Mouse (Mus musculus) stomach, postnatal 0 days (tissue): ENCODE results near the gene Zbtb16. TPM values are rescaled to one million over a fixed set of nuclear protein-coding genes. Genes with fewer than 3 reads are reported as not detected.

Experiments
- ATAC-seq: fragments of 200-750 bp; cut with Nextera tagmentation; 2 replicates; pipeline ENCODE4 v1.8.0; 2017; ENCODE audit not compliant: low FRiP score, low TSS enrichment
- DNase-seq: peaks from one replicate; pipeline ENCODE4 v3.0.0-alpha.2; 2016; ENCODE audit warnings: low spot score
- H3K27ac ChIP-seq: fragments of 300-500 bp; sonication (generic); replicated peaks from 2 replicates; pipeline ENCODE4 v1.5.1; 2014; ENCODE audit warnings: mild to moderate bottlenecking, control low read depth
- H3K27me3 ChIP-seq: fragments of 300-500 bp; sonication (generic); 2 replicates; pipeline ENCODE4 v1.6.1; 2014; ENCODE audit warnings: low read length; ENCODE audit not compliant: control insufficient read depth, insufficient read depth
- H3K36me3 ChIP-seq: fragments of 300-500 bp; sonication (generic); 2 replicates; pipeline ENCODE4 v1.6.1; 2014; ENCODE audit warnings: low read length, mixed read lengths; ENCODE audit not compliant: control insufficient read depth, insufficient read depth
- H3K4me1 ChIP-seq: fragments of 300-500 bp; sonication (generic); replicated peaks from 2 replicates; pipeline ENCODE4 v1.6.1; 2014; ENCODE audit warnings: antibody characterized with exemption; ENCODE audit not compliant: control insufficient read depth, insufficient read depth
- H3K4me2 ChIP-seq: fragments of 300-500 bp; sonication (generic); replicated peaks from 2 replicates; pipeline ENCODE4 v1.6.1; 2014; ENCODE audit warnings: low read depth, mild to moderate bottlenecking, control low read depth, moderate library complexity
- H3K4me3 ChIP-seq: fragments of 300-500 bp; sonication (generic); 2 replicates; pipeline ENCODE4 v1.5.1; 2014; ENCODE audit warnings: low read depth, low read length, control low read depth
- H3K9ac ChIP-seq: fragments of 300-500 bp; sonication (generic); 2 replicates; pipeline ENCODE4 v1.6.1; 2014; ENCODE audit warnings: mild to moderate bottlenecking, low read length, control low read depth, mixed read lengths
- H3K9me3 ChIP-seq: fragments of 300-500 bp; sonication (generic); 2 replicates; pipeline ENCODE4 v1.6.1; 2016; ENCODE audit warnings: low read length; ENCODE audit not compliant: control insufficient read depth
- CTCF ChIP-seq: IDR thresholded peaks from 2 replicates; pipeline ENCODE4 v1.5.1; 2016; ENCODE audit warnings: antibody characterized with exemption, low read depth, mild to moderate bottlenecking, moderate library complexity
- EP300 ChIP-seq: optimal IDR thresholded peaks from 2 replicates; pipeline ENCODE3; 2016; ENCODE audit warnings: antibody characterized with exemption
- WGBS: fragments of 180-500 bp; shearing (Covaris S2); extraction: QIAGEN DNeasy Blood & Tissue Kit; methylation state at CpG from one replicate; pipeline ENCODE4 v1.1.7; 2014; 5-methylcytosine and 5-hydroxymethylcytosine counted together
- polyA plus RNA-seq: library from polyadenylated mRNA; unstranded; fragments of >200 nt; fragmentation: Nextera tagmentation; extraction: Ambion mirVana; gene quantifications from 2 replicates; pipeline ENCODE4 v1.2.1, GENCODE M21; 2015

The Zbtb16 gene
- polyA plus RNA-seq, 1 experiment from 2014 or later = 1.7 TPM

DNA sequence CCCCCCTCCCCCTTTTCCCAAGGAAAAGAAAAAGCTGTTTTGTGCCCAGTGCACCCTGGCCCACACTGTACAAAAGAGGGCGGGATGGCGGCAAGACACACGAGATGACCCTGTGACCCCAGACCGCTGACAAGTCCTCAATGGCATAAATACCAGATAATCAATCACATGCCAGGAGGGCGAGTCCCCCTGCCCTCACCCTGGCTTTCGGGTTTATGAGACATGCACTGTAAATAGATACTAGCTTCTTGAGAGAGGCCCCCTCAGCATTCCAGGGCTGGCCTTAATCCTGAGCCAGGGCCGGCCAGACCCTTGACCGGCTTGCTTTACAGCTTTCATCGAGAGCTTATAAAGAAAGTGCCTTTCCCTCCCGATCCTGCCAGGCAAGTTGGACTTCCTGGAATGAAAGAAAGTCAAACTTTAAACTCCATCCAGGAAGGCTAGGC is 141.4 kb downstream of the Zbtb16 start:
- Histone ChIP-seq H3K4me2 (0 out of 2 replicates have a peak overlapping the region, but pooled peaks have one; percentile 11), H3K27ac (peak overlapping the region; percentile 49), H3K36me3 (no peaks in the 10 kb centered on the region), H3K27me3 (no peaks in the 10 kb centered on the region), H3K9me3 (no peaks in the 10 kb centered on the region), H3K9ac (peak overlapping the region; percentile 41; the same call in 1 of the 2 replicates), H3K4me3 (no peak overlapping the region), H3K4me1 (peaks cover 3% of the 10 kb centered on the region; the same call in 1 of the 2 replicates)
- WGBS = 16% methylated on average over 10 of the region's 10 CpGs
- DNase-seq (peak; percentile 59), ATAC-seq (peak; percentile 64; the same call in 1 of the 2 replicates)
- TF ChIP-seq EP300 (no peak), CTCF (no peak)

DNA sequence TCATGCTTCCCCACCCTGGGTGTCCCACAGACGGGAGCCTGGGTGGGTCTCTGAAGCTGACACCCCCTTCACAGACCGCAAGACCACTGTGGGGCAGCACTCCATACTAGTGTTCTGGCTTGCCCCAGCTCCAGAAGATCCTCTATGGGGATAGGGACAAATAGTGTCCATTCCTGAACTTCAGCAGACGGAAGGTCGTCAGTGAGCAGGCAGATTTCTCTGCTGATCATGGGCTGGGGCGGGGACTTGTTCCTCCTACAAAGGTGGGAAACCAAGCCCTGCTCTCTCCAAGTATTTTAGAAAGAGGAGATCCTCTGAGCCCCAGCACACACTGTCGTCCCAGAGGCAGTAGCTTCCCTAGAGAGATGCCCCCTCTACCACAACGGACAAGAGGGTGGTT is 142.3 kb downstream of the Zbtb16 start:
- Histone ChIP-seq H3K27ac (no peak overlapping the region), H3K27me3 (no peaks in the 10 kb centered on the region), H3K4me1 (peaks cover 3% of the 10 kb centered on the region; the same call in 1 of the 2 replicates), H3K4me2 (no peak overlapping the region), H3K9ac (no peak overlapping the region), H3K4me3 (no peak overlapping the region), H3K36me3 (no peaks in the 10 kb centered on the region), H3K9me3 (no peaks in the 10 kb centered on the region)
- DNase-seq = no peak
- TF ChIP-seq CTCF = no peak
- no peak for TF ChIP-seq EP300
- 67% methylated on average over 7 of the region's 7 CpGs for WGBS
- ATAC-seq = no peak

DNA sequence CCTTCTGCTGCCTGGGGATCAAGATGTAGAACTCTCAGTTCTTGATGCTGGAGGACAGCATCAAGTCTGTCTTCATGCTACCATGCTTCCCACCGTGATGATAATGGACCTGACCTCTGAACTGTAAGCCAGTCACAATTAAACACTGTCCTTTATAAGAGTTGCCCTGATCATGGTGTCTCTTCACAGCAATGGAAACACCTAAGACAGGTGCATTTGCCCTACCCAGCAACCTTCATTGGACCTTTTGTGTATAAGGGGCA is 146.4 kb downstream of the Zbtb16 start:
- ATAC-seq (no peak), DNase-seq (no peak)
- 73% methylated on average over 1 of the region's 1 CpGs for WGBS
- Histone ChIP-seq H3K9ac (no peak overlapping the region), H3K36me3 (no peaks in the 10 kb centered on the region), H3K4me2 (no peak overlapping the region), H3K9me3 (no peaks in the 10 kb centered on the region), H3K4me3 (no peak overlapping the region), H3K27me3 (no peaks in the 10 kb centered on the region), H3K4me1 (no peaks in the 10 kb centered on the region; the same call in 1 of the 2 replicates), H3K27ac (no peak overlapping the region)
- TF ChIP-seq EP300 = no peak
- no peak for TF ChIP-seq CTCF

DNA sequence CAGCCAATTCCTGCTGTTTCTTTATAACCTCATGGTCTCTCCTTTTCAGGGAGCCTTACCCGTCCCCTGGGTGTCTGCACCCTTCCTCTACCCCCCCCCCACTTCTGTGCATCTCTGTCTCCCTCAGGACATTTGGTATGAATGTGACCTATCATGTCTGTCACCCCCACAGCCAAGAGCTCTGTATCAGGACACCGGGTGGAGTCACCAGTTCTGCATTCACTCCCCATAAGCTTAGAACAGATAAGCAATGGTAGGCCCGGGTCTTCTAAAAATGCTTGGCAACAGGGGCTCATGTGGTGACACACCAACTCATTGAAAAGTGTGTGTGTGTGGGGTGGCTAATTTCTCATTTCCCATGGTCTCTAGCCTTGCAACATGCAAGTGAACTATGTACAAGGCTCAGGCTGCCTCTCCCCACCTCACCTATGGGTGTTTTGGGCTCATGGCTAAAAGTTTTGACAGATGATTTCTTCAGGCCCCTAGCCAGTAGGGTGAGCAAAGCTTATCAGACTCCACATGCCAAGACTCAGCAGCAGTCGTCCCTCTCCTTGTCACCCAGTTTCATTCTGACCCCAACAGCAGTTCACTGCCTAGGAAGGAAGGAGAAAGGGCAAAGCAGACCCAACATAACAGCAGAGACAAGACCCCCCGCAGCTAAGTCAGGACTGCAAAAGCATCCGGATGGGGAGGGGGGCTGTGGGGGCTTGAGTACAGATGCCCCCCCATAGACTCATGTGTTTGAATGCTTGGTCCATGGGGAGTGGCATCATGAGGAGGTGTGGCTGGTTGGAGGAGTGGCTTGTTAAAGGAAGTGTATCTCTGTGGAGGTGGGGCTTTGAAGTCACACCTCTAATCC is 146.9 kb downstream of the Zbtb16 start:
- WGBS = 65% methylated on average over 6 of the region's 6 CpGs
- H3K9ac ChIP-seq = no peak overlapping the region
- no peak overlapping the region for H3K4me3 ChIP-seq
- no peaks in the 10 kb centered on the region for H3K9me3 ChIP-seq
- H3K36me3 ChIP-seq = no peaks in the 10 kb centered on the region
- DNase-seq (no peak), ATAC-seq (no peak)
- H3K4me2 ChIP-seq = no peak overlapping the region
- TF ChIP-seq CTCF (no peak), EP300 (no peak)
- H3K27ac ChIP-seq = no peak overlapping the region
- no peaks in the 10 kb centered on the region for H3K4me1 ChIP-seq
- H3K27me3 ChIP-seq = no peaks in the 10 kb centered on the region

DNA sequence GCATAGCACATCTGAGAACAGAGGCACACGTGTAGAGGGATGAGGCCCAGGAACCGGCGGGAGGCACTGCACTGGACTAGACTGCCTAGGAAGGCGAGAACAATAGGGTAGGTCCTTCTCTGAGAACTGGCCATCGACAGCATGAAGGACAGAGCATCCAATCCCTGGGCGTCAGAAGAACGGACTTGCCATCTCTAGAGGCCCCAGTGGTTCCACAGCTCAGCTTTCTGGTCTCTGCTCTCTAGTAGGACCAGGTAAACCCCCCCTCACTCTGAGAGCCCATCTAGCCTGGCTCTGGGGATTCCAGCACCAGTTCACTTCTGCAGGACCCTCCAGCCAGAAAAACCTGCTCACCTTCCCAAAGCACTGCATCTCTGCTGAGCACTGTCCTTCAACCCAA is 148.1 kb downstream of the Zbtb16 start:
- 69% methylated on average over 6 of the region's 7 CpGs for WGBS
- TF ChIP-seq CTCF (no peak), EP300 (no peak)
- Histone ChIP-seq H3K9ac (no peak overlapping the region), H3K27me3 (no peaks in the 10 kb centered on the region), H3K9me3 (no peaks in the 10 kb centered on the region), H3K4me2 (no peak overlapping the region), H3K4me3 (no peak overlapping the region), H3K36me3 (no peaks in the 10 kb centered on the region), H3K27ac (no peak overlapping the region), H3K4me1 (no peaks in the 10 kb centered on the region)
- ATAC-seq (no peak), DNase-seq (no peak)

DNA sequence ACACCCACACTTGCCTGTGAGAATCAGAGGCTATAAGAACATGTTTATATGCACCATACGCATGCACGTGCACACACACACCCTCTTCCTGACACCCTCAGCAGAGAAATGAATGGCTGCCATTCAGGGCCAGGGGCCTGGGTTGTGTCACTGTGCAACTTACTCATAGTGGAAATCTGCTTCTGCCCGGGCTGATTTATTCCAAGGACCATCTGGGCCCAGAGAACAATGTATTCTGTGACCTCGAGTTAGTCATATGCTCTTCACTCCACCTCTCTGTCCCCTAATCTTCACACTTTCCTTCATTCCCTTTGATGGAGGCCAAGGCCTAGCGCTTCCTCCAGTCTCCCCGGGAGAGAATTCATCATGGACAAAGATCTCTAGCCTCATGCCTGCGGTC is 150.3 kb downstream of the Zbtb16 start:
- 71% methylated on average over 7 of the region's 7 CpGs for WGBS
- Histone ChIP-seq H3K9ac (no peak overlapping the region), H3K9me3 (no peaks in the 10 kb centered on the region), H3K4me1 (no peaks in the 10 kb centered on the region), H3K4me3 (no peak overlapping the region), H3K27me3 (no peaks in the 10 kb centered on the region), H3K36me3 (no peaks in the 10 kb centered on the region), H3K4me2 (no peak overlapping the region), H3K27ac (no peak overlapping the region)
- ATAC-seq = no peak
- no peak for DNase-seq
- TF ChIP-seq EP300 = no peak
- TF ChIP-seq CTCF = no peak
